34 mouse cellular contexts compared by ENCODE assay signal in the genomic region with DNA sequence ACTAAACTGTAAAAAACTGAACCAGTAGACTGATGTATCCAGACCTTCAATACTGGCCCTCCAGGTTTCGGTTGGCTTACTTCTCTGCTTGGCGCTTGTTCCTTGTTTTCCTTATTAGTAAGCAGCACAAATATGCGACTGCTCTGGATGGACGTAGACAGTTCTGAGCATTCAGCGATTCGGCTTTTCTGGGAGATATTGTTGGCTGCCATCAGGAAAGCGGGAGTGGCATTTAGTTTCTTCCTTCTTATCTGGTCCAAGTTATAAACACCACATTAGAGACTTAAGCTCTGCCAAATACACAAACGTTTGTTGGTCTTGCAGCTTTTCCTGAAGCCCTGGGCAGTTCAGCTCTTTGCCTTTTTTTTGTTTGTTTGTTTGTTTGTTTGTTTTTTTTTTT. TPM values are rescaled to one million over a fixed set of nuclear protein-coding genes. Genes with fewer than 3 reads are reported as not detected.
DNase-seq lines count a peak whose midpoint lies in the region; ATAC-seq and TF ChIP-seq lines count a peak whose summit lies in the region.
"Had no signal": no experiment of that assay in that cellular context is flagged by ENCODE, and none has a peak within 500 bp of the region (broad histone marks: within the 10 kb centered on the region; RNA-seq: fewer than 3 reads in every experiment).

No protein-coding gene starts in this region.

- no peaks in the 10 kb centered on the region for H3K36me3 ChIP-seq in liver, adult 2 months (ENCODE audit: control insufficient read depth, insufficient read depth, low read length)
- peaks cover 26% of the 10 kb centered on the region for H3K36me3 ChIP-seq in liver, embryonic 12.5 days
- no peaks in the 10 kb centered on the region for H3K36me3 ChIP-seq in midbrain, embryonic 11.5 days (ENCODE audit: control insufficient read depth, insufficient read depth, low read length)
- H3K36me3 ChIP-seq in midbrain, postnatal 0 days (ENCODE audit: insufficient read depth, low read length): no peaks in the 10 kb centered on the region
- H3K36me3 ChIP-seq: embryonic facial prominence, embryonic 12.5 days; embryonic facial prominence, embryonic 15.5 days; heart, embryonic 12.5 days; heart, embryonic 15.5 days; hindbrain, embryonic 10.5 days; hindbrain, embryonic 13.5 days had no signal

- no peak for TF ChIP-seq POLR2A in liver, adult 2 months (IDR thresholded peaks at IDR 0.05; ENCODE audit: extremely low read depth, insufficient read depth, low read length)

- no peaks in the 10 kb centered on the region for H3K9me3 ChIP-seq in liver, embryonic 12.5 days (replicated peaks)
- H3K9me3 ChIP-seq in midbrain, embryonic 11.5 days (ENCODE audit: control insufficient read depth, low read length): no peaks in the 10 kb centered on the region
- H3K9me3 ChIP-seq in midbrain, postnatal 0 days (ENCODE audit: low read length): no peaks in the 10 kb centered on the region
- H3K9me3 ChIP-seq: embryonic facial prominence, embryonic 12.5 days; embryonic facial prominence, embryonic 15.5 days; heart, embryonic 12.5 days; heart, embryonic 15.5 days; hindbrain, embryonic 10.5 days; hindbrain, embryonic 13.5 days had no signal

- no peak overlapping the region for H3K9ac ChIP-seq in liver, adult 2 months (ENCODE audit: low read depth, low read length)
- H3K9ac ChIP-seq in liver, embryonic 12.5 days: no peak overlapping the region
- H3K9ac ChIP-seq in midbrain, embryonic 11.5 days (ENCODE audit: low read length): no peak overlapping the region
- H3K9ac ChIP-seq in midbrain, postnatal 0 days (replicated peaks; ENCODE audit: low read length, poor library complexity, severe bottlenecking): no peak overlapping the region
- H3K9ac ChIP-seq: embryonic facial prominence, embryonic 12.5 days; embryonic facial prominence, embryonic 15.5 days; forebrain, postnatal 0 days; heart, embryonic 12.5 days; heart, embryonic 15.5 days; hindbrain, embryonic 13.5 days had no signal

- no peak overlapping the region for H3K4me3 ChIP-seq in liver, adult 2 months (ENCODE audit: insufficient read depth, low read depth, low read length)
- no peak overlapping the region for H3K4me3 ChIP-seq in liver, embryonic 12.5 days
- no peak overlapping the region for H3K4me3 ChIP-seq in midbrain, embryonic 11.5 days (ENCODE audit: low read depth, low read length)
- no peak overlapping the region for H3K4me3 ChIP-seq in midbrain, postnatal 0 days (ENCODE audit: low read depth, low read length)
- H3K4me3 ChIP-seq: embryonic facial prominence, embryonic 12.5 days; embryonic facial prominence, embryonic 15.5 days; heart, embryonic 12.5 days; heart, embryonic 15.5 days; hindbrain, embryonic 10.5 days; hindbrain, embryonic 13.5 days had no signal

- TF ChIP-seq CTCF in liver, adult 2 months (IDR thresholded peaks at IDR 0.05; ENCODE audit: low read depth, low read length): no peak
- TF ChIP-seq CTCF in midbrain, postnatal 0 days (IDR thresholded peaks at IDR 0.05): no peak

- no peak for ATAC-seq in liver, embryonic 12.5 days
- no peak for ATAC-seq in midbrain, embryonic 11.5 days (ENCODE audit: low FRiP score)
- ATAC-seq in midbrain, postnatal 0 days (ENCODE audit: low FRiP score): no peak
- ATAC-seq: activated CD4-positive, CD25-positive, alpha-beta regulatory T cell, adult 4 months; CD4-positive, CD25-positive, alpha-beta regulatory T cell, adult 4 months; forebrain, embryonic 14.5 days; forebrain, postnatal 0 days; hindbrain, embryonic 16.5 days had no signal

- peaks cover 9% of the 10 kb centered on the region for H3K79me2 ChIP-seq in liver, adult 2 months (ENCODE audit: control insufficient read depth, insufficient read depth, low read length)

- no peak overlapping the region for H3K27ac ChIP-seq in liver, adult 2 months (replicated peaks; ENCODE audit: insufficient read depth, low read depth, low read length)
- H3K27ac ChIP-seq in liver, embryonic 12.5 days: no peak overlapping the region
- H3K27ac ChIP-seq in midbrain, embryonic 11.5 days (ENCODE audit: low read depth, low read length): no peak overlapping the region
- no peak overlapping the region for H3K27ac ChIP-seq in midbrain, postnatal 0 days (ENCODE audit: low read depth, low read length)
- H3K27ac ChIP-seq: embryonic facial prominence, embryonic 12.5 days; embryonic facial prominence, embryonic 15.5 days; heart, embryonic 15.5 days; hindbrain, embryonic 10.5 days; hindbrain, embryonic 13.5 days had no signal

- WGBS in liver, adult 2 months: 77% methylated on average over 8 of the region's 8 CpGs
- 92% methylated on average over 8 of the region's 8 CpGs for WGBS in liver, embryonic 12.5 days (ENCODE audit: insufficient replicate concordance)
- WGBS in midbrain, embryonic 11.5 days: 92% methylated on average over 8 of the region's 8 CpGs
- 90% methylated on average over 8 of the region's 8 CpGs for WGBS in midbrain, postnatal 0 days

- H3K27me3 ChIP-seq in liver, adult 2 months (ENCODE audit: control insufficient read depth, insufficient read depth, low read length): no peaks in the 10 kb centered on the region
- no peaks in the 10 kb centered on the region for H3K27me3 ChIP-seq in liver, embryonic 12.5 days (replicated peaks)
- H3K27me3 ChIP-seq in midbrain, embryonic 11.5 days (ENCODE audit: control insufficient read depth, insufficient read depth, low read length): no peaks in the 10 kb centered on the region
- no peaks in the 10 kb centered on the region for H3K27me3 ChIP-seq in midbrain, postnatal 0 days (ENCODE audit: insufficient read depth, low read length)
- H3K27me3 ChIP-seq: embryonic facial prominence, embryonic 12.5 days; embryonic facial prominence, embryonic 15.5 days; heart, embryonic 12.5 days; heart, embryonic 15.5 days had no signal

- H3K4me2 ChIP-seq in liver, embryonic 12.5 days: no peak overlapping the region
- H3K4me2 ChIP-seq in midbrain, embryonic 11.5 days: no peak overlapping the region
- no peak overlapping the region for H3K4me2 ChIP-seq in midbrain, postnatal 0 days (ENCODE audit: low read depth, low read length, poor library complexity, severe bottlenecking)
- H3K4me2 ChIP-seq: embryonic facial prominence, embryonic 12.5 days; embryonic facial prominence, embryonic 15.5 days; heart, embryonic 12.5 days; heart, embryonic 15.5 days; hindbrain, embryonic 13.5 days had no signal

- H3K4me1 ChIP-seq in liver, adult 2 months (ENCODE audit: control insufficient read depth, insufficient read depth, low read length): peaks cover 5% of the 10 kb centered on the region
- peaks cover 41% of the 10 kb centered on the region for H3K4me1 ChIP-seq in liver, embryonic 12.5 days
- peaks cover 5% of the 10 kb centered on the region for H3K4me1 ChIP-seq in midbrain, embryonic 11.5 days (ENCODE audit: control insufficient read depth, insufficient read depth, low read length)
- peaks cover 7% of the 10 kb centered on the region; the same call in 1 of the 2 replicates for H3K4me1 ChIP-seq in midbrain, postnatal 0 days (ENCODE audit: insufficient read depth, low read length)
- H3K4me1 ChIP-seq: embryonic facial prominence, embryonic 12.5 days had no signal

- peak; percentile 23 for DNase-seq in liver, adult 2 months (ENCODE audit: extremely low read depth, low read depth, low spot score)
- peak; percentile 36 for DNase-seq in lung, postnatal 10 days
- DNase-seq in lung, postnatal 14 days: no peak
- peak; percentile 67 for DNase-seq in midbrain, embryonic 11.5 days (ENCODE audit: low spot score, missing footprints)
- no peak for DNase-seq in midbrain, postnatal 0 days (ENCODE audit: low spot score)
- no peak for DNase-seq in gastrocnemius, adult 18-20 months (ENCODE audit: low spot score)
- DNase-seq: adrenal gland, postnatal 10 days; cerebellum, adult 11 months; cerebellum, adult 2 months; cerebellum, adult 9-11 months; cerebellum, postnatal 25 days; forebrain, postnatal 0 days; gastrocnemius, postnatal 25 days; heart, adult 18-20 months; heart, postnatal 10 days; heart, postnatal 36 days had no signal

RNA-seq across cellular contexts. Expression of gene Serinc5, which starts 5.6 kb away (rescaled TPM):
- 18.0 and 24.1 TPM in 2 replicates for total RNA-seq in liver, adult 2 months (2014; rRNA removed)
- 10.9 and 14.3 TPM in 2 replicates for polyA plus RNA-seq in liver, adult 2 months (2012; rRNA removed)
- polyA plus RNA-seq in liver, embryonic 12.5 days (2016; fragmentation: Nextera tagmentation; extraction: Ambion mirVana): 26.7 and 27.6 TPM in 2 replicates
- 9.0 and 9.7 TPM in 2 replicates for polyA plus RNA-seq in midbrain, embryonic 11.5 days (2014; fragmentation: Nextera tagmentation; extraction: Ambion mirVana)
- 38.4 and 40.7 TPM in 2 replicates for total RNA-seq in midbrain, postnatal 0 days (2014; rRNA removed)
- 12.8 and 13.5 TPM in 2 replicates for polyA plus RNA-seq in midbrain, postnatal 0 days (2015; fragmentation: Nextera tagmentation; extraction: Ambion mirVana)
- total RNA-seq in gastrocnemius, adult 18-20 months (2021): 1 to 10 TPM; 2.1 to 2.9 TPM

RNA-seq across cellular contexts. Expression of gene Spz1, which starts 40.5 kb away (rescaled TPM):
- not detected in 2 replicates for total RNA-seq in liver, adult 2 months (2014; rRNA removed)
- polyA plus RNA-seq in liver, adult 2 months (2012; rRNA removed): not detected in 2 replicates
- polyA plus RNA-seq in liver, embryonic 12.5 days (2016; fragmentation: Nextera tagmentation; extraction: Ambion mirVana): not detected in 2 replicates
- not detected in 2 replicates for polyA plus RNA-seq in midbrain, embryonic 11.5 days (2014; fragmentation: Nextera tagmentation; extraction: Ambion mirVana)
- not detected in 2 replicates for total RNA-seq in midbrain, postnatal 0 days (2014; rRNA removed)
- not detected in 2 replicates for polyA plus RNA-seq in midbrain, postnatal 0 days (2015; fragmentation: Nextera tagmentation; extraction: Ambion mirVana)
- total RNA-seq in gastrocnemius, adult 18-20 months (2021): not detected
- total RNA-seq: adrenal gland, adult 18-20 months; adrenal gland, postnatal 10 days; adrenal gland, postnatal 4 days; common myeloid progenitor, adult 5-6 weeks; forebrain, postnatal 0 days; gastrocnemius, adult 8-10 months; gastrocnemius, postnatal 25 days; heart, adult 18-20 months; heart, postnatal 10 days; heart, postnatal 36 days; MEL had no signal
- polyA plus RNA-seq: activated CD4-positive, CD25-positive, alpha-beta regulatory T cell, adult 4 months; CD4-positive, CD25-positive, alpha-beta regulatory T cell, adult 4 months; cerebellum, adult 2 months; embryonic facial prominence, embryonic 12.5 days; embryonic facial prominence, embryonic 15.5 days; forebrain, embryonic 11.5 days; forebrain, embryonic 14.5 days; forebrain, postnatal 0 days; frontal cortex, adult 2 months; heart, embryonic 12.5 days; heart, embryonic 15.5 days; hindbrain, embryonic 10.5 days; hindbrain, embryonic 13.5 days; hindbrain, embryonic 16.5 days had no signal

Comparison
In these comparisons a context has a peak if more than half of its experiments do, and no peak if none do; other contexts are left out.
1. DNase-seq: peak in liver, adult 2 months (single experiment), lung, postnatal 10 days (single experiment) and midbrain, embryonic 11.5 days (single experiment); none in lung, postnatal 14 days (single experiment), midbrain, postnatal 0 days (single experiment) and gastrocnemius, adult 18-20 months (single experiment).